Mouse (Mus musculus) bone marrow macrophage, adult 2 months (primary cell): ENCODE measurements at regions not wholly inside any gene's neighbourhood (a gene's known extent, or its start where the extent isn't known, plus 50 kb on each side); places are given as distances from the start of the nearest gene placed in this dataset.

Source experiments
- CTCF ChIP-seq: IDR thresholded peaks from 2 replicates; pipeline ENCODE4 v1.5.1; 2012; ENCODE audit warnings: low read depth, mild to moderate bottlenecking, low read length, moderate library complexity
- POLR2A ChIP-seq: IDR thresholded peaks from 2 replicates; pipeline ENCODE4 v1.6.1; 2012; ENCODE audit warnings: mild to moderate bottlenecking, low read depth, low read length, borderline replicate concordance

DNA sequence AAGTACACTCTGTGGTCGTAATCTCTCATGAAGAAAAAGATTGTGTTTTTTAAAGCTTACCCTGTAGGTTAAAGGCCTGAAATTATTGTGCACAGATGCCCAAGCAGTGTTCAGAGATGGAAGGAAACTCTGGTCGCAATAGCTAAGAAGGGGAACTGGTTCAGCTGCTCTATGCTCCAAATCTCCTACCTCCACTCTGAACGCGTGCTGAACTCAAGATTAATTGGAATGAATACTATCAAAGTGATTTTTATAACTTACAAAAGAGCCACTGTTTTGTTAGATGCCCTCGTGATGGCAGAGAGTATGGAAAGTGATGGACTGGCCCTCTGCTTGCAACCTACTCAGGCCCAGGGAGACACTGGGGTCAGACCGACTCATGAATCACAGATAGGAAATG is 272.6 kb downstream of the Ptprc start:
- no peak for TF ChIP-seq CTCF
- no peak for TF ChIP-seq POLR2A
